Mouse (Mus musculus) left cerebral cortex, postnatal 36 days (tissue): ENCODE results near the gene Calcrl. TPM values are rescaled to one million over a fixed set of nuclear protein-coding genes. Genes with fewer than 3 reads are reported as not detected.
A peak's percentile ranks its signal among the peaks of the same experiment; 100 is the strongest.

Experiments
- DNase-seq, 2 experiments: peaks; one replicate each; pipeline ENCODE4 v3.0.0; 2021 to 2022; ENCODE audit warnings: low spot score in 2 of 2, mixed read lengths in 1 of 2
- intact Hi-C: fragments of 180-260 bp; cut with DNase I; formaldehyde crosslinking; loops from one replicate; pipeline ENCODE4 v1.15.1; 2025
- total RNA-seq, 2 experiments: library from RNA; stranded (reverse); gene quantifications; 2 replicates each; pipeline ENCODE4 v1.2.3; 2021

Gene Calcrl
- total RNA-seq, result 1 to 10 TPM; 6.1 TPM

- intact Hi-C loops, result loop anchor here (5.0 to 10.0 kb wide), 3 partner anchors 130 to 383 kb away; no protein-coding TSS in a partner anchor
- peak; percentile 25 to 43 for DNase-seq
Measured at GRCm38 (mm10) chr2:84425138-84425537, at the start of gene Calcrl. Gene Calcrl (minus strand): TSS chr2:84425411.

GRCm38 (mm10) chr2:84474651-84475050, 49.4 kb upstream of the Calcrl start:
- intact Hi-C loops, result no loop called here
- DNase-seq, result no peak

- intact Hi-C loops, result no loop called here
- no peak for DNase-seq
Measured at GRCm38 (mm10) chr2:84473941-84474530, 48.8 kb upstream of the Calcrl start.

- intact Hi-C loops, result no loop called here
- no peak for DNase-seq
Measured at GRCm38 (mm10) chr2:84467391-84467790, 42.2 kb upstream of the Calcrl start.

- intact Hi-C loops, result no loop called here
Measured at GRCm38 (mm10) chr2:84464956-84465355, 39.7 kb upstream of the Calcrl start.

GRCm38 (mm10) chr2:84462411-84462810, 37.2 kb upstream of the Calcrl start:
- intact Hi-C loops, result no loop called here
- no peak for DNase-seq

More at GRCm38 (mm10) chr2:84464956-84465355, 39.7 kb upstream of the Calcrl start:
- no peak for DNase-seq

- intact Hi-C loops, result no loop called here
- DNase-seq, result no peak
Measured at GRCm38 (mm10) chr2:84459651-84460177, 34.5 kb upstream of the Calcrl start.

GRCm38 (mm10) chr2:84457221-84457620, 32.0 kb upstream of the Calcrl start:
- intact Hi-C loops, result loop anchor here (2.0 kb wide), 1 partner anchor 22 kb away; no protein-coding TSS in a partner anchor
- DNase-seq, result no peak

- DNase-seq, result peak; percentile 32 to 39
- intact Hi-C loops, result loop anchor here (2.0 kb wide), 1 partner anchor 205 kb away; no protein-coding TSS in a partner anchor
Measured at GRCm38 (mm10) chr2:84455236-84455799, 30.1 kb upstream of the Calcrl start.

GRCm38 (mm10) chr2:84454551-84455235, 29.5 kb upstream of the Calcrl start:
- intact Hi-C loops, result loop anchor here (2.0 kb wide), 1 partner anchor 206 kb away; no protein-coding TSS in a partner anchor
- DNase-seq, result no peak

GRCm38 (mm10) chr2:84454051-84454450, 28.8 kb upstream of the Calcrl start:
- intact Hi-C loops, result loop anchor here (2.0 kb wide), 1 partner anchor 207 kb away; no protein-coding TSS in a partner anchor
- no peak for DNase-seq

- intact Hi-C loops, result no loop called here
- no peak for DNase-seq
Measured at GRCm38 (mm10) chr2:84445499-84445898, 20.3 kb upstream of the Calcrl start.

- DNase-seq, result no peak
- intact Hi-C loops, result no loop called here
Measured at GRCm38 (mm10) chr2:84441940-84442339, 16.7 kb upstream of the Calcrl start.

- no peak for DNase-seq
- intact Hi-C loops, result loop anchor here (2.0 to 10.0 kb wide), 4 partner anchors 135 to 387 kb away; no protein-coding TSS in a partner anchor
Measured at GRCm38 (mm10) chr2:84429724-84430123, 4.5 kb upstream of the Calcrl start.

- no peak for DNase-seq
- intact Hi-C loops, result loop anchor here (2.0 to 10.0 kb wide), 4 partner anchors 134 to 387 kb away; no protein-coding TSS in a partner anchor
Measured at GRCm38 (mm10) chr2:84428836-84429235, 3.6 kb upstream of the Calcrl start.

GRCm38 (mm10) chr2:84426531-84426930, 1.3 kb upstream of the Calcrl start:
- intact Hi-C loops, result loop anchor here (5.0 to 10.0 kb wide), 3 partner anchors 132 to 384 kb away; no protein-coding TSS in a partner anchor
- no peak for DNase-seq

- DNase-seq, result no peak
- intact Hi-C loops, result no loop called here
Measured at GRCm38 (mm10) chr2:84416501-84416900, 8.7 kb downstream of the Calcrl start.

- intact Hi-C loops, result no loop called here
- DNase-seq, result no peak
Measured at GRCm38 (mm10) chr2:84409796-84410592, 15.2 kb downstream of the Calcrl start.

- no peak for DNase-seq
- intact Hi-C loops, result no loop called here
Measured at GRCm38 (mm10) chr2:84404834-84405233, 20.4 kb downstream of the Calcrl start.
